Mouse (Mus musculus): Measurements from ENCODE around the gene Ccdc182.

DNA sequence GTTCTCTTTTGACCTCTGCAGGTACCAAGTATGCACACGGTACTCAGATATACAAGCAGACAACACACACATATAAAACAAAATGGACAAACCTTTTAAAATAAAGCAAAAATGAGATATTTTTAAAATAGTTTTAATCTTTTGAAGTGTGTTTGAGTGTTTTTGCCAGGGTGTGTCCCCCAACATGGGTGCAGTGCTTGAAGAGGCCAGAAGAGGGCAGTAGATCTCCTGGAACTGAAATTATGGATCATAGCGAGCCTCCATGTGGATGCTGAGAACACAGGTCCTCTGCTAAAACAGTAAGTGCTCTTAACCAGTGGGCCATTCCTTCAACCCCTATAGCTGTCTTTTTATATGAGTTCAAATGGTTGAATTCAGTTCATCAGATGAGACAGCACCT, 11.3 kb upstream of the Ccdc182 start:
- TF ChIP-seq CTCF (IDR thresholded peaks at IDR 0.05; ENCODE audit: insufficient read depth, low read depth, low read length) (no peak), POLR2A (IDR thresholded peaks at IDR 0.05; ENCODE audit: insufficient read depth, low read depth, low read length) (no peak)

All from olfactory bulb, adult 2 months (tissue).